Mouse (Mus musculus): ENCODE measurements around the gene Las1l. TPM values are rescaled to one million over a fixed set of nuclear protein-coding genes. Genes with fewer than 3 reads are reported as not detected.

The Las1l gene
- total RNA-seq, 2 experiments from 2014 or later = 53.0 to 60.0 TPM

Other genes with a start within 250 kb of the Las1l start
- gene Zc3h12b, start 245.3 kb downstream of the Las1l start, total RNA-seq (2021) = 10 to 100 TPM; 23.0 to 28.2 TPM
- 10 to 100 TPM; 21.4 to 21.8 TPM for gene Msn, start 139.1 kb upstream of the Las1l start, total RNA-seq (2021)

All from left cerebral cortex, postnatal 14 days (tissue).